Comparison of ENCODE assay signal across 18 mouse cellular contexts in the genomic region with DNA sequence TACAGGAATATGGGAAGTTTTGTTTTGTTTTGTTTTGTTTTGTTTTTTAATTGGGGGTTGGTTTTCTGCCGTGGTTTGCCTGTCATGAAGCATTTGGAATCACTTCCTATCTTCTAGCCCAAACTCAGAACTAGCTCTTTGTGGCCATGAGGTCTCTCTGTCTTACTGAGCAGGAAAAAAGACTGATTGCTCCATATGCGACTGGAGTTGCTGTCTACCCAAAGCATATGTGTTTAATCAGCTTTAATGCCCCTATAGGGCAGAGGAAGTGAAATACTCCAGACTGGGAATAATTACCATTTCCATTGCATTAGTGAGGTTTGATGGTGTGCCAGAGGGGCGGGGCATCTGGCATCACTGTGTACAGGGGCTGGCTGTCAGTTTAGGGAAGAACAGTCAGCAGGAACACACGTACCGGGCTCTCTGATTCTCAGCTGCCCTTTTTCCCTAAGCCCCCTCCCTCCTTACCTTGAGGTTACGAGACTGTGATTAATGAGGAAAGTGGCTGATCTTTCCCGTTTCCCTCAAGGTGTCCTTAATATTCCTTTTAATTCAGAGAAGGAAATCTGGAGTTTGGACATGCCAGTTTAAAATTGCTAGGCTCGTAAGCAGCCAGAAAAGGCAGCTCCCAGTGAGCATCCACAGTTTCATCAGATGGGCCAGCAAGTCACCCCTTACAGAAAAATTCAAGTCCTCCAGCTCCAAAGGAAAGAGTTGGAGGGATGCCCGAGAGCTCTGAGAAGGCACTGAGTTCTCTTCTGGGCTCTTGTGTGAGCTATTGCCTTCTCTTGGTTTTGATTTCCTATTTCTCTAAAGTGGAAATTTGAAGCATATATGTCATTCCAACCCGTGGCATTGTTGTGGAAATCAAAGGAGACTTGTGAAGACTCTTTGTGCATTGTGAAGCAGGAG.
DNase-seq lines count a peak whose midpoint lies in the region; ATAC-seq lines count a peak whose summit lies in the region.
"Had no signal": no experiment of that assay in that cellular context is flagged by ENCODE, and none has a peak within 500 bp of the region (broad histone marks: within the 10 kb centered on the region; RNA-seq: fewer than 3 reads in every experiment).

No protein-coding gene starts in this region.

- no peak overlapping the region for H3K4me2 ChIP-seq in embryonic facial prominence, embryonic 15.5 days (replicated peaks)
- no peak overlapping the region for H3K4me2 ChIP-seq in limb, embryonic 13.5 days (replicated peaks)
- no peak overlapping the region for H3K4me2 ChIP-seq in intestine, embryonic 15.5 days (replicated peaks)

- no peak overlapping the region for H3K4me3 ChIP-seq in embryonic facial prominence, embryonic 15.5 days (replicated peaks)
- H3K4me3 ChIP-seq in limb, embryonic 13.5 days, result no peak overlapping the region
- H3K4me3 ChIP-seq in intestine, embryonic 15.5 days (replicated peaks), result no peak overlapping the region
- H3K4me3 ChIP-seq: layer of hippocampus, adult 2 months; left cerebral cortex, adult 2 months; midbrain, embryonic 10.5 days; myocyte had no signal

- no peaks in the 10 kb centered on the region for H3K27me3 ChIP-seq in embryonic facial prominence, embryonic 15.5 days
- H3K27me3 ChIP-seq in limb, embryonic 13.5 days, result no peaks in the 10 kb centered on the region
- no peaks in the 10 kb centered on the region for H3K27me3 ChIP-seq in intestine, embryonic 15.5 days (replicated peaks)

- H3K4me1 ChIP-seq in embryonic facial prominence, embryonic 15.5 days, result 0 out of 2 replicates have a peak, but pooled peaks cover 5% of the 10 kb centered on the region
- H3K4me1 ChIP-seq in limb, embryonic 13.5 days, result peaks cover 7% of the 10 kb centered on the region; the same call in 1 of the 2 replicates
- no peaks in the 10 kb centered on the region for H3K4me1 ChIP-seq in intestine, embryonic 15.5 days (replicated peaks)
- H3K4me1 ChIP-seq: midbrain, embryonic 10.5 days had no signal

- no peaks in the 10 kb centered on the region for H3K36me3 ChIP-seq in embryonic facial prominence, embryonic 15.5 days
- H3K36me3 ChIP-seq in limb, embryonic 13.5 days, result no peaks in the 10 kb centered on the region
- no peaks in the 10 kb centered on the region for H3K36me3 ChIP-seq in intestine, embryonic 15.5 days
- H3K36me3 ChIP-seq: midbrain, embryonic 10.5 days had no signal

- peak; percentile 86 for ATAC-seq in embryonic facial prominence, embryonic 15.5 days (ENCODE audit: insufficient number of reproducible peaks, low FRiP score, low TSS enrichment, low read depth)
- ATAC-seq in limb, embryonic 13.5 days (ENCODE audit: low FRiP score, low read depth), result peak; percentile 90
- no peak for ATAC-seq in intestine, embryonic 15.5 days
- ATAC-seq: intestine, embryonic 16.5 days had no signal

- intact Hi-C loops in left cerebral cortex, postnatal 4 days (cut with DNase I), result no loop called here

- WGBS in embryonic facial prominence, embryonic 15.5 days, result 33% methylated on average over 10 of the region's 10 CpGs
- 25% methylated on average over 10 of the region's 10 CpGs for WGBS in limb, embryonic 13.5 days
- WGBS in intestine, embryonic 15.5 days, result 75% methylated on average over 10 of the region's 10 CpGs

- peak overlapping the region; percentile 60; the same call in 1 of the 2 replicates for H3K27ac ChIP-seq in embryonic facial prominence, embryonic 15.5 days (replicated peaks)
- no peak overlapping the region for H3K27ac ChIP-seq in limb, embryonic 13.5 days
- H3K27ac ChIP-seq in intestine, embryonic 15.5 days, result no peak overlapping the region
- H3K27ac ChIP-seq: layer of hippocampus, adult 2 months; left cerebral cortex, adult 2 months; midbrain, embryonic 10.5 days had no signal

- peak; percentile 39 for DNase-seq in embryo, embryonic 11 days
- DNase-seq in embryo, embryonic 9.5 days (ENCODE audit: extremely low spot score), result no peak
- peak; percentile 32 for DNase-seq in left cerebral cortex, postnatal 4 days
- no peak for DNase-seq in left cerebral cortex, adult 18-20 months (ENCODE audit: low spot score in 2 of 2)
- no peak for DNase-seq in spleen, postnatal 14 days (ENCODE audit: low spot score in 2 of 2)
- DNase-seq: adrenal gland, adult 2 months; gastrocnemius, postnatal 25 days; heart, postnatal 10 days; lung, adult 2 months; lung, postnatal 4 days had no signal

- H3K9me3 ChIP-seq in embryonic facial prominence, embryonic 15.5 days (replicated peaks), result no peaks in the 10 kb centered on the region
- H3K9me3 ChIP-seq in limb, embryonic 13.5 days, result no peaks in the 10 kb centered on the region
- H3K9me3 ChIP-seq in intestine, embryonic 15.5 days, result no peaks in the 10 kb centered on the region
- H3K9me3 ChIP-seq: midbrain, embryonic 10.5 days had no signal

- H3K9ac ChIP-seq in embryonic facial prominence, embryonic 15.5 days, result no peak overlapping the region
- no peak overlapping the region for H3K9ac ChIP-seq in limb, embryonic 13.5 days
- no peak overlapping the region for H3K9ac ChIP-seq in intestine, embryonic 15.5 days

Comparison
In these comparisons a context has a peak if more than half of its experiments do, and no peak if none do; other contexts are left out.
1. DNase-seq: peak in embryo, embryonic 11 days (single experiment) and left cerebral cortex, postnatal 4 days (single experiment); none in embryo, embryonic 9.5 days (single experiment), left cerebral cortex, adult 18-20 months (0 of 2) and spleen, postnatal 14 days (0 of 2).